Mouse (Mus musculus): ENCODE results near the gene Ttc27. TPM values are rescaled to one million over a fixed set of nuclear protein-coding genes. Genes with fewer than 3 reads are reported as not detected.

Ttc27 gene
- polyA plus RNA-seq, 1 experiment from 2014 or later, result 17.1 TPM

GRCm38 (mm10) chr17:74799865-74800264 is 82.3 kb downstream of the Ttc27 start:
- Histone ChIP-seq H3K9me3 (replicated peaks) (no peaks in the 10 kb centered on the region), H3K27me3 (no peaks in the 10 kb centered on the region), H3K4me3 (replicated peaks) (no peak overlapping the region), H3K4me1 (replicated peaks) (no peaks in the 10 kb centered on the region), H3K36me3 (peaks cover 17% of the 10 kb centered on the region), H3K27ac (no peak overlapping the region), H3K4me2 (no peak overlapping the region), H3K9ac (no peak overlapping the region)
- WGBS (ENCODE audit: insufficient replicate concordance), result 48% methylated on average over 6 of the region's 6 CpGs
- DNase-seq, result no peak
- no peak for ATAC-seq (ENCODE audit: low read depth)

GRCm38 (mm10) chr17:74802765-74803164 is 85.2 kb downstream of the Ttc27 start:
- Histone ChIP-seq H3K9ac (no peak overlapping the region), H3K27me3 (no peaks in the 10 kb centered on the region), H3K9me3 (replicated peaks) (no peaks in the 10 kb centered on the region), H3K27ac (no peak overlapping the region), H3K4me2 (no peak overlapping the region), H3K36me3 (peaks cover 18% of the 10 kb centered on the region), H3K4me3 (replicated peaks) (no peak overlapping the region), H3K4me1 (replicated peaks) (peaks cover 6% of the 10 kb centered on the region)
- WGBS (ENCODE audit: insufficient replicate concordance), result 68% methylated on average over 4 of the region's 4 CpGs
- DNase-seq (no peak), ATAC-seq (ENCODE audit: low read depth) (no peak)

GRCm38 (mm10) chr17:74803835-74804234 is 86.3 kb downstream of the Ttc27 start:
- Histone ChIP-seq H3K4me3 (replicated peaks) (no peak overlapping the region), H3K4me1 (replicated peaks) (peaks cover 11% of the 10 kb centered on the region), H3K9ac (no peak overlapping the region), H3K9me3 (replicated peaks) (no peaks in the 10 kb centered on the region), H3K36me3 (peaks cover 18% of the 10 kb centered on the region), H3K4me2 (no peak overlapping the region), H3K27ac (no peak overlapping the region), H3K27me3 (no peaks in the 10 kb centered on the region)
- ATAC-seq (ENCODE audit: low read depth), result no peak
- 85% methylated on average over 2 of the region's 2 CpGs for WGBS (ENCODE audit: insufficient replicate concordance)
- DNase-seq, result no peak

- Histone ChIP-seq H3K9me3 (replicated peaks) (no peaks in the 10 kb centered on the region), H3K4me3 (replicated peaks) (no peak overlapping the region), H3K36me3 (peaks cover 14% of the 10 kb centered on the region), H3K4me2 (no peak overlapping the region), H3K4me1 (replicated peaks) (peaks cover 12% of the 10 kb centered on the region), H3K9ac (no peak overlapping the region), H3K27ac (no peak overlapping the region), H3K27me3 (no peaks in the 10 kb centered on the region)
- 76% methylated on average over 9 of the region's 9 CpGs for WGBS (ENCODE audit: insufficient replicate concordance)
- no peak for ATAC-seq (ENCODE audit: low read depth)
- no peak for DNase-seq
Observed at GRCm38 (mm10) chr17:74804321-74804930, 86.9 kb downstream of the Ttc27 start.

GRCm38 (mm10) chr17:74807509-74808248 is 90.1 kb downstream of the Ttc27 start:
- H3K36me3 ChIP-seq, result peaks cover 4% of the 10 kb centered on the region; the same call in 1 of the 2 replicates
- H3K4me2 ChIP-seq, result no peak overlapping the region
- H3K27ac ChIP-seq, result no peak overlapping the region
- no peaks in the 10 kb centered on the region for H3K9me3 ChIP-seq (replicated peaks)
- no peaks in the 10 kb centered on the region for H3K27me3 ChIP-seq
- ATAC-seq (ENCODE audit: low read depth), result no peak
- H3K4me3 ChIP-seq (replicated peaks), result no peak overlapping the region
- WGBS (ENCODE audit: insufficient replicate concordance), result 41% methylated on average over 9 of the region's 9 CpGs
- peaks cover 15% of the 10 kb centered on the region for H3K4me1 ChIP-seq (replicated peaks)
- no peak overlapping the region for H3K9ac ChIP-seq
- DNase-seq, result no peak

- Histone ChIP-seq H3K4me3 (replicated peaks) (no peak overlapping the region), H3K27me3 (no peaks in the 10 kb centered on the region), H3K36me3 (peaks cover 4% of the 10 kb centered on the region; the same call in 1 of the 2 replicates), H3K9me3 (replicated peaks) (no peaks in the 10 kb centered on the region), H3K4me2 (no peak overlapping the region), H3K9ac (no peak overlapping the region), H3K4me1 (replicated peaks) (peaks cover 15% of the 10 kb centered on the region), H3K27ac (no peak overlapping the region)
- 60% methylated on average over 1 of the region's 1 CpGs for WGBS (ENCODE audit: insufficient replicate concordance)
- DNase-seq, result no peak
- no peak for ATAC-seq (ENCODE audit: low read depth)
Observed at GRCm38 (mm10) chr17:74808330-74808729, 90.8 kb downstream of the Ttc27 start.

- no peak overlapping the region for H3K4me3 ChIP-seq (replicated peaks)
- no peak for DNase-seq
- no peak overlapping the region for H3K27ac ChIP-seq
- H3K9me3 ChIP-seq (replicated peaks), result no peaks in the 10 kb centered on the region
- WGBS (ENCODE audit: insufficient replicate concordance), result 78% methylated on average over 4 of the region's 4 CpGs
- H3K27me3 ChIP-seq, result no peaks in the 10 kb centered on the region
- H3K4me2 ChIP-seq, result no peak overlapping the region
- ATAC-seq (ENCODE audit: low read depth), result no peak
- no peak overlapping the region for H3K9ac ChIP-seq
- H3K36me3 ChIP-seq, result peaks cover 4% of the 10 kb centered on the region; the same call in 1 of the 2 replicates
- peaks cover 15% of the 10 kb centered on the region for H3K4me1 ChIP-seq (replicated peaks)
Observed at GRCm38 (mm10) chr17:74808901-74809300, 91.4 kb downstream of the Ttc27 start.

GRCm38 (mm10) chr17:74810892-74811625 is 93.5 kb downstream of the Ttc27 start:
- ATAC-seq (ENCODE audit: low read depth) (peak; percentile 58; the same call in 1 of the 2 replicates), DNase-seq (peak; percentile 15)
- Histone ChIP-seq H3K27me3 (no peaks in the 10 kb centered on the region), H3K27ac (no peak overlapping the region), H3K9me3 (replicated peaks) (no peaks in the 10 kb centered on the region), H3K9ac (no peak overlapping the region), H3K4me2 (no peak overlapping the region), H3K36me3 (no peaks in the 10 kb centered on the region), H3K4me1 (replicated peaks) (peaks cover 15% of the 10 kb centered on the region), H3K4me3 (replicated peaks) (no peak overlapping the region)
- WGBS (ENCODE audit: insufficient replicate concordance), result 59% methylated on average over 3 of the region's 3 CpGs

GRCm38 (mm10) chr17:74819711-74820110 is 102.2 kb downstream of the Ttc27 start:
- no peak overlapping the region for H3K9ac ChIP-seq
- 50% methylated on average over 2 of the region's 2 CpGs for WGBS (ENCODE audit: insufficient replicate concordance)
- no peak overlapping the region for H3K4me2 ChIP-seq
- no peaks in the 10 kb centered on the region for H3K4me1 ChIP-seq (replicated peaks)
- H3K36me3 ChIP-seq, result no peaks in the 10 kb centered on the region
- no peak overlapping the region for H3K4me3 ChIP-seq (replicated peaks)
- no peak overlapping the region for H3K27ac ChIP-seq
- H3K9me3 ChIP-seq (replicated peaks), result no peaks in the 10 kb centered on the region
- H3K27me3 ChIP-seq, result no peaks in the 10 kb centered on the region
- ATAC-seq (ENCODE audit: low read depth) (no peak), DNase-seq (no peak)

GRCm38 (mm10) chr17:74830851-74831250 is 113.3 kb downstream of the Ttc27 start:
- Histone ChIP-seq H3K36me3 (no peaks in the 10 kb centered on the region), H3K4me2 (no peak overlapping the region), H3K27me3 (no peaks in the 10 kb centered on the region), H3K9ac (no peak overlapping the region), H3K27ac (no peak overlapping the region), H3K4me1 (replicated peaks) (no peaks in the 10 kb centered on the region), H3K4me3 (replicated peaks) (no peak overlapping the region), H3K9me3 (replicated peaks) (no peaks in the 10 kb centered on the region)
- ATAC-seq (ENCODE audit: low read depth), result no peak
- 65% methylated on average over 2 of the region's 2 CpGs for WGBS (ENCODE audit: insufficient replicate concordance)
- no peak for DNase-seq

- Histone ChIP-seq H3K4me3 (replicated peaks) (no peak overlapping the region), H3K36me3 (peaks cover 4% of the 10 kb centered on the region; the same call in 1 of the 2 replicates), H3K9me3 (replicated peaks) (no peaks in the 10 kb centered on the region), H3K27ac (no peak overlapping the region), H3K9ac (no peak overlapping the region), H3K27me3 (no peaks in the 10 kb centered on the region), H3K4me1 (replicated peaks) (peaks cover 18% of the 10 kb centered on the region), H3K4me2 (no peak overlapping the region)
- ATAC-seq (ENCODE audit: low read depth), result no peak
- DNase-seq, result no peak
- WGBS (ENCODE audit: insufficient replicate concordance), result 63% methylated on average over 3 of the region's 3 CpGs
Observed at GRCm38 (mm10) chr17:74841721-74842120, 124.2 kb downstream of the Ttc27 start.

Measured in liver, embryonic 13.5 days (tissue).